Mouse (Mus musculus) inflammation-experienced regulatory T-cells, adult 16 weeks (primary cell): ENCODE results near the gene 1700017N19Rik. TPM values are rescaled to one million over a fixed set of nuclear protein-coding genes. Genes with fewer than 3 reads are reported as not detected.

Experiments
- polyA plus RNA-seq: library from polyadenylated mRNA; unstranded; fragments of 100-300 nt; shearing (Covaris generic); gene quantifications from one replicate; pipeline ENCODE4 v1.2.1, GENCODE M21; 2017

The 1700017N19Rik gene
- not detected for polyA plus RNA-seq

DNA sequence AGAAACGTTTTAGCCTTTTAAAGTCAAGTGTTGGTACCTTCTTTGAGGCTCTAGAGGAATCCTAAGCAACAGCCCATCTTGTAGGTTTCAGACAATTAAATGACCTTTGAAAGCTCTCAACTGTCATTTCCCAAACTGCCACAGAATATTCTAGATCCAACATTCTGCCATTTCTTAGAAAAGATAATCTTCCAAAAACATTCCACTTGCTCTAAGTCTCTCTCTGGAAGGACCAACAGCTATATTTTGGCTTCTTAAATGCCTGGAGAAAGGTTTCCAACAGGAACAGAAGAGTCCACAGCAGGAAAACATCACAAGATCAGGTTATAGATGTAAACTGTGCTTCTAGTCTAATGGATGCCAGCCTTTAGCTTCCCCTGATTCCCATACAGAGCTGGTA lies at the start of gene 1700017N19Rik, which contains the start of gene 4930430F08Rik:
Gene 1700017N19Rik, plus strand, starts transcription at position 162 of the 400 bp plus-strand sequence.
Gene 4930430F08Rik, minus strand, starts transcription at position 101 of the 400 bp plus-strand sequence.

Other genes starting within 250 kb of the 1700017N19Rik start
- gene Gm4302, start 249.6 kb upstream of the 1700017N19Rik start, polyA plus RNA-seq, result not detected
- gene Gm4303, start 244.5 kb upstream of the 1700017N19Rik start, polyA plus RNA-seq, result not detected
- gene Gm4305, start 239.4 kb upstream of the 1700017N19Rik start, polyA plus RNA-seq, result not detected
- not detected for gene Gm4307, start 229.1 kb upstream of the 1700017N19Rik start, polyA plus RNA-seq
- gene Gm4312, start 207.9 kb upstream of the 1700017N19Rik start, polyA plus RNA-seq, result not detected
- 6.1 TPM for gene Tmtc3, start 103.1 kb upstream of the 1700017N19Rik start, polyA plus RNA-seq
- 5.1 TPM for gene Cep290, start 102.9 kb upstream of the 1700017N19Rik start, polyA plus RNA-seq
- gene 4930430F08Rik, start 61 bp upstream of the 1700017N19Rik start, polyA plus RNA-seq, result 11.3 TPM